Mouse (Mus musculus) adipose tissue, adult 10 weeks (tissue): ENCODE results near the gene Trim26. TPM values are rescaled to one million over a fixed set of nuclear protein-coding genes. Genes with fewer than 3 reads are reported as not detected.

ENCODE experiments used
- polyA plus RNA-seq: library from polyadenylated mRNA; stranded (reverse); fragments of 350-450 nt; fragmentation: Illumina TruSeq; extraction: RNeasy Lipid Tissue Mini Kit (QIAGEN cat#74804); gene quantifications from one replicate; pipeline ENCODE4 v1.2.3, GENCODE M21; 2014; ENCODE audit warnings: low read depth, low replicate concordance

The Trim26 gene
- polyA plus RNA-seq, result 54.8 TPM

DNA sequence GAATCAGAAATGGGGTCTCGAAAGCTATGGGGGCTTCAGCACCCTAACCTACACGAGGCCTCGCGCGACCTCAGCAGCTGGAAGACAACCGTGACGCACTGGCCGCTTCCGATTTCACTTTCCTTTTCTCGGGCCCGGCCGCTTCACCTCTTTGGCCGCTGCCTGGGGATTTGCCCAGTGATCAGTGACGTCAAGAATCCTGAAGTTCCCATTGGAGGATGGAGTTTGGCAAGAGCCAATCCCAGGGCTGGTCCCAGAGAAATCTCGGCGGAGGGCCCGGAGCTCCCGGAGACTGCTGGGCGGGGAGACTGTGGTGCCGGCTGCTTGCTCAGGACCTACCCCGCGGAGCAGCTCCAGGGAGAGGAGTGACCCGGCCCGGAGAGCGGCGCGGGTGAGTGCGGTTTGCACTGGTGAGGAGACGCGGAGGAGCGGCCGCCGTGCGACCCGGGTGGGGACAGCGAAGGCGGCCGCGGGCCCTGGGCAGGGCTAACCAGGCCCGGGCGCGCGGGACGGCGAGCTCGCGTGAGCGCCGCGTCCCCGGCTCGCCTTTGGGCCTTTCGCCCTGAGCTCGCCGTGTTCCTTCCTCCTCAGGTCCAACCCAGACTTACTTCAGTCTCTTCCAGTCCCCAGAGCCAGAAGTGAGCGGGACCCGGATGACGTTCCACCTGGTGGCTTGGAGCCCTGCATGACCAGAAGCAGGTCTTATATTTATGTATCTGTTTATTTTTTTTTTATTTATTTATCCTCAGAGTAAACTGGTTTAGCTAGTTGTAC is at the start of gene Trim26:
Gene Trim26 (plus strand): TSS at position 261 of the 774 bp plus-strand sequence.

DNA sequence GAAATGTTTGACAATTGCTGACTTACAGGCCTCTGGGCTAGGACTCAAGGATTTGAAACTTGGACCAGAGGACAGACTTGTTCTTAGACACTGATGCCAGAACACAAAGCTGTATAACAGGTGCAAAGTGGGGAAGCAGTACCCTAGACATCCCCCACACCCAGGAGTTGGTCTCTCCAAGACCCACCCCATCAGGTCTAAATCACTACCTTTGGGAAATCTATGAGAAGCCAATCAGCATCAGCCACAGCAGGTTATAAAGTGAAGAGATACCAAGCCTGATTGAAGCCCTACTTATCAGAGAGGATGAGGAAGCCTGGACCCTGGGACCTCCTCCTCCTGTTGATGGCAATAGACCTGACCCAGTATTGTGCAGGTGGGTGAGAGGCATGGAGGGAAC is 25.1 kb upstream of the Trim26 start, which contains the start of gene H2-M10.6:
Gene H2-M10.6 (plus strand): TSS at position 301 of the 400 bp plus-strand sequence.

DNA sequence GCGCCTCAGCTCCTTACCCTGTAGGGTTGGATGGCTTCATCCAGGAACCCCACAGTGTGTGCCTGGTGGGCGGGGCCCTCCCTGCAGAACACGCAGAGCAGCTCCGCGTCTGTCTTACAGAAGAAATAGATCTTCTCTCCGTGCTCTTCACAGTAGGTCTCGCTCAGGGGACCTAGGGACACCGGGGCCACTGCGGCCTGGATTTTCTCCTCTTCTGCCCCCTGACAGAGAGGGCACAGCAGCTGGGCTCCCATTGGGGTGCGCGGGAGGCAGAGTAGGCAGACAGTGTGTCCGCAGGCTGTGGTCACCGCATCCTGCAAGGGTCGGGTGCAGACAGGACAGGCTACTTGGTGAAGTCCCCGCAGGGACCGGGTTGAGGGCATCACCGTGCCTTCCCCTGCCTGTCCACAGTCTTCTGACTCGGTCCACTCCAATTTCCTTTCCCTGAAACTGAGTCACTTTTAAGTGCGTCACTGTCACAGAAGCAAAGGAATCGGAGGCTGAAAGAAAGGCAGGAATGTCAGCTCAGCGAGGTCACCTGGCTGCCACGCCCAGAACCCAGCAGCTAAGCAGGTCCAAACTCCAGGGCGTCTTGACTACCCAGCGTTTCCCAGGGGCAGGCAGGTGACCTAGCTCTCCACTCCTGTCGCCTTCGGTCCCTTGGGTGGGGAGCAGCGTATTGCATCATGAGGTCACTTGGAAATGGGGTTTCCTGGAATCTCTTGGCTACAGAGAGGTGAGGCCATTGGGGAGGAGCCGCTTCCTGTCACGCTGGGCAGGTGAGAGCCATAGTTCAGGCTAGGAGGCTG is 30.0 kb downstream of the Trim26 start, which contains the start of gene Trim15:
Gene Trim15 (minus strand): TSS at position 492 of the 809 bp plus-strand sequence.

DNA sequence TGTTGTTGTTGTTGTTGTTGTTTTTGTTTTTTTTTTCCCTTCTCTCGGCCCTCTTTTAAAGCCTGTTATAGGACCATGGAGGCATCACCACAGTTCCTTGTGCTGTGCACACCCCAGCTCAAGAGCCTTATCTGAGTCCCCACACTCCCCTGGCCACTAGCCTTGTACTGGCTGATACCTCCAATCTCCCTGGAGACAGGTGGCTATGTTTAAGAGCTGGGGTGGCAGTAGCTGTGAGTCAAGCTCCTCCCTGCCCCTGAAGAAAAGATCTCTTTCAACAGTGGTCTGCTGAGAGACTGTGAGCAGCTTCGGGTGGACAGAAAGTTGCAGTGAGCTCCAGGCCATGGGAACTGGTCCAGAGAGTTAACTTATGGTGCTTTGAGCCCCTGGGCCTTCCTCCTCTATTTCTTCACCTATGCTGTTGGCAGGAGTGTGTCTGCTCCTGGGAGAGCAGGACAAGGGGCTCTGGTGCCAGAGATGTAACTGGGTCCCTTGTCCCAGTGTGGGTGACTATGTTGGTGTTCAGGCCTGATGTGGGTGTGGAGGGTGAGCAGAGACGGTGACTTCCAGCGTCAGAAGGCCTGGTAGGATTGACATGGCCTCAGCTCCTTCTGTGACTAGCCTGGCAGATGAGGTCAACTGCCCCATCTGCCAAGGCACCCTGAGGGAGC is 32.5 kb downstream of the Trim26 start, which contains the start of gene Trim10:
Gene Trim10 (plus strand): TSS at position 291 of the 671 bp plus-strand sequence.

DNA sequence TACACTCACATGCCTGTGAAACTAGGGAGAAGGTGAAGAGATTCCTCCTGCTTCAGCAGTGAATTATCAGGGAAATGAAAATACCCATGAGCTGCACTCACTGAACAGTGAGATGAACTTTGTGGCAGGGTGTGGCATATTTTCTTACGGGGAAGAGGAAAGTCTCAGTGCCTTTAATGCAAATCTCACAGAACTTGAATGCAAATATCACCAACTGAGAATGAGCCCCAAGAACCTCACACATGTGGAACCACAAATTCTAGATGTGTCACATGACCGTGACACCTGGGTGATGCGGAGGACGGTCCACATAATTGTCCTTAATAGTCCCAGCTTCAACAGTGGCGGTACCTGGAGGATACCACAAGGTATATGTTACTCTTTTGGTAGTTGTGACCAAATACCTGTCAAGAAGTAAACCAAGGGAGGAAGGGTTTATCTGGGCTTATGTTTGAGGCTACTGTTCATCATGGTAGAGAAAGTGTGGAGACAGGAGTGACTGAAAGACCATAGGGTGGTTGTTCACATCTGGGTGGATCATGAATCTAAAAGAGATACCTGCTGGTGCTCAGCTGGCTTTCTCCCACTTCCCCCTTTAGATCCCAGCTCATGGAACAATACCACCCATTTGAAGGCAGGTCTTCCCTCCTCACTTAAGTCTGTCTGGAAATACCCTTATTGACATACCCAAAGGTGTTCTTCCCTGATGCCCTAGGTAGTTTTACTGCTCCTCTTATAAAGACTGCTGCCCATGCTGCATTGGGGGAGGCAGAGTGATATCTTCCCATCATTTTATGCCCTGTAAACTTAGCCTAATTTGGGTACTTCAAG is 53.4 kb downstream of the Trim26 start, which contains the start of gene Trim40:
Gene Trim40 (minus strand): TSS at position 51 of the 831 bp plus-strand sequence.

GRCm38 (mm10) chr17:36897552-36898205 is 60.7 kb downstream of the Trim26 start, which contains the start of gene Trim31:
Trim31 (plus strand) TSS chr17:36898118.

Other genes with a start within 250 kb of the Trim26 start
- not detected for gene H2-M9, start 194.5 kb upstream of the Trim26 start, polyA plus RNA-seq
- gene H2-M1, start 164.9 kb upstream of the Trim26 start, polyA plus RNA-seq, result not detected
- gene H2-M10.5, start 64.2 kb upstream of the Trim26 start, polyA plus RNA-seq, result not detected
- gene H2-M10.6, start 25.0 kb upstream of the Trim26 start, polyA plus RNA-seq, result not detected
- not detected for gene Trim15, start 30.1 kb downstream of the Trim26 start, polyA plus RNA-seq
- 0.35 TPM for gene Trim10, start 32.4 kb downstream of the Trim26 start, polyA plus RNA-seq
- gene Trim40, start 53.0 kb downstream of the Trim26 start, polyA plus RNA-seq, result not detected
- 0.30 TPM for gene Trim31, start 61.0 kb downstream of the Trim26 start, polyA plus RNA-seq
- 0.63 TPM for gene Rnf39, start 105.8 kb downstream of the Trim26 start, polyA plus RNA-seq
- gene Ppp1r11, start 114.6 kb downstream of the Trim26 start, polyA plus RNA-seq, result 74.7 TPM
- gene Znrd1, start 121.4 kb downstream of the Trim26 start, polyA plus RNA-seq, result 37.9 TPM
- gene Znrd1as, start 121.5 kb downstream of the Trim26 start, polyA plus RNA-seq, result 23.8 TPM
- not detected for gene 2410137M14Rik, start 144.1 kb downstream of the Trim26 start, polyA plus RNA-seq
- 0.11 TPM for gene H2-M5, start 152.4 kb downstream of the Trim26 start, polyA plus RNA-seq
- gene Zfp57, start 164.0 kb downstream of the Trim26 start, polyA plus RNA-seq, result 7.2 TPM
- gene Mog, start 186.3 kb downstream of the Trim26 start, polyA plus RNA-seq, result not detected
- 23.9 TPM for gene Gabbr1, start 208.8 kb downstream of the Trim26 start, polyA plus RNA-seq